Mouse (Mus musculus) G1E (cell line): Measurements from ENCODE around the gene Hoxd13. TPM values are rescaled to one million over a fixed set of nuclear protein-coding genes. Genes with fewer than 3 reads are reported as not detected.

Source experiments
- ATAC-seq: 2 replicates; pipeline ENCODE4 v1.8.0; 2016; ENCODE audit warnings: mild to moderate bottlenecking; ENCODE audit not compliant: insufficient number of reproducible peaks, poor library complexity, low FRiP score, severe bottlenecking; ENCODE audit errors: extremely low read depth
- DNase-seq: peaks from one replicate; pipeline ENCODE4 v3.0.0; 2012; ENCODE audit warnings: low spot score
- H3K27me3 ChIP-seq: 2 replicates; pipeline ENCODE4 v1.6.1; 2012; ENCODE audit warnings: mild to moderate bottlenecking, low read length, inconsistent platforms; ENCODE audit not compliant: insufficient read depth
- H3K36me3 ChIP-seq: replicated peaks from 2 replicates; pipeline ENCODE3; 2012; ENCODE audit warnings: mild to moderate bottlenecking, inconsistent platforms
- H3K4me1 ChIP-seq: 2 replicates; pipeline ENCODE4 v1.6.1; 2012; ENCODE audit warnings: low read depth, low read length, inconsistent platforms, mixed read lengths; ENCODE audit not compliant: insufficient read depth
- H3K4me3 ChIP-seq: 2 replicates; pipeline ENCODE4 v1.5.1; 2012; ENCODE audit warnings: low read depth, mild to moderate bottlenecking, inconsistent platforms, low read length, moderate library complexity, mixed read lengths
- H3K9me3 ChIP-seq: replicated peaks from 2 replicates; pipeline ENCODE4 v1.6.1; 2012; ENCODE audit warnings: inconsistent platforms
- CTCF ChIP-seq: IDR thresholded peaks from 2 replicates; pipeline ENCODE4 v1.5.1; 2012; ENCODE audit warnings: low read depth, low read length, inconsistent platforms, mixed read lengths
- GATA1 ChIP-seq: IDR thresholded peaks from 2 replicates; pipeline ENCODE4 v1.6.1; 2012; ENCODE audit warnings: borderline replicate concordance, low read length, inconsistent platforms, mixed read lengths
- GATA2 ChIP-seq: IDR thresholded peaks from 2 replicates; pipeline ENCODE4 v1.6.1; 2012; ENCODE audit warnings: low read depth, low read length, inconsistent platforms, borderline replicate concordance
- POLR2AphosphoS5 ChIP-seq: IDR thresholded peaks from 2 replicates; pipeline ENCODE4 v1.6.1; 2012; ENCODE audit warnings: low read depth, low read length, inconsistent platforms; ENCODE audit not compliant: insufficient replicate concordance
- TAL1 ChIP-seq: conservative IDR thresholded peaks from 2 replicates; pipeline ENCODE4 v1.6.1; 2012; ENCODE audit warnings: low read depth, low read length, inconsistent platforms, mixed read lengths
- polyA plus RNA-seq: library from polyadenylated mRNA; stranded (reverse); fragments of >175 nt; gene quantifications from 2 replicates; pipeline ENCODE4 v1.2.3, GENCODE M21; 2012
- total RNA-seq, 2 experiments: library from RNA; stranded (forward) in 1 of 2; stranded (reverse) in 1 of 2; fragments of 200-1000 nt in 1 of 2; fragments of >200 nt in 1 of 2; fragmentation: Nextera tagmentation in 1 of 2; gene quantifications; 2 replicates each; pipeline ENCODE4 v1.2.3; 2014 to 2017

The Hoxd13 gene
- total and polyA plus RNA-seq, 3 experiments = 0.05 TPM; not detected in 2

- peaks cover 36% of the 10 kb centered on the region for H3K27me3 ChIP-seq
- ATAC-seq = no peak
These were observed 11.5 kb downstream of the Hoxd13 start for GRCm38 (mm10) chr2:74679596-74679971.

DNA sequence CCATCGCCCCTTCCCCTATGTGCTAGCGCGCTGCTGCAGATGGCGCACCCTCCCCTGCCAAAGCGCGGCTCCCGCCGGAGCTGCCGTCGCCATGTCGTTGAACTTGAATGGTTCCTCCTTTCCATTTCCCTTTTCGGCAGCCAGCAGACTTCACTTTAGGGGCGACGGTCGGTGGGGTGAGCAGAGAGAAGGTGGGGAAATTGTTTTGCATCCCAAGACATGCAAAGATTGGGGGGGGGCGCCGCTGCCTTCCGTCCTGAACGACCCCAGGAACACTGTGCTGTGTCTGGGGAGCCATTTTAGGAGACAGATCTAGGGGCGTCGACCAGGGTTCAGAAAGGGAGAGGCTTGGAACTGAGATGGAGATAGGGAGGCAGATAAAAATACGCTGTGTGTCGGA is 11.9 kb downstream of the Hoxd13 start:
- ATAC-seq (no peak), DNase-seq (no peak)
- no peak for TF ChIP-seq GATA1
- TF ChIP-seq CTCF = no peak
- TF ChIP-seq TAL1 = no peak
- TF ChIP-seq GATA2 = no peak
- no peak for TF ChIP-seq POLR2AphosphoS5
- no peak overlapping the region for H3K4me3 ChIP-seq
- H3K9me3 ChIP-seq = peaks cover 23% of the 10 kb centered on the region
- H3K27me3 ChIP-seq = peaks cover 36% of the 10 kb centered on the region
- H3K4me1 ChIP-seq = no peaks in the 10 kb centered on the region
- H3K36me3 ChIP-seq = no peaks in the 10 kb centered on the region

More at GRCm38 (mm10) chr2:74679596-74679971, 11.5 kb downstream of the Hoxd13 start:
- TF ChIP-seq CTCF = no peak
- TF ChIP-seq GATA1 = no peak
- TF ChIP-seq GATA2 = no peak
- TF ChIP-seq TAL1 = no peak
- TF ChIP-seq POLR2AphosphoS5 = no peak
- H3K4me1 ChIP-seq = no peaks in the 10 kb centered on the region
- DNase-seq = no peak
- no peaks in the 10 kb centered on the region for H3K36me3 ChIP-seq
- H3K9me3 ChIP-seq = peaks cover 23% of the 10 kb centered on the region
- no peak overlapping the region for H3K4me3 ChIP-seq

GRCm38 (mm10) chr2:74680561-74681398 is 12.7 kb downstream of the Hoxd13 start:
- peaks cover 28% of the 10 kb centered on the region for H3K27me3 ChIP-seq

DNA sequence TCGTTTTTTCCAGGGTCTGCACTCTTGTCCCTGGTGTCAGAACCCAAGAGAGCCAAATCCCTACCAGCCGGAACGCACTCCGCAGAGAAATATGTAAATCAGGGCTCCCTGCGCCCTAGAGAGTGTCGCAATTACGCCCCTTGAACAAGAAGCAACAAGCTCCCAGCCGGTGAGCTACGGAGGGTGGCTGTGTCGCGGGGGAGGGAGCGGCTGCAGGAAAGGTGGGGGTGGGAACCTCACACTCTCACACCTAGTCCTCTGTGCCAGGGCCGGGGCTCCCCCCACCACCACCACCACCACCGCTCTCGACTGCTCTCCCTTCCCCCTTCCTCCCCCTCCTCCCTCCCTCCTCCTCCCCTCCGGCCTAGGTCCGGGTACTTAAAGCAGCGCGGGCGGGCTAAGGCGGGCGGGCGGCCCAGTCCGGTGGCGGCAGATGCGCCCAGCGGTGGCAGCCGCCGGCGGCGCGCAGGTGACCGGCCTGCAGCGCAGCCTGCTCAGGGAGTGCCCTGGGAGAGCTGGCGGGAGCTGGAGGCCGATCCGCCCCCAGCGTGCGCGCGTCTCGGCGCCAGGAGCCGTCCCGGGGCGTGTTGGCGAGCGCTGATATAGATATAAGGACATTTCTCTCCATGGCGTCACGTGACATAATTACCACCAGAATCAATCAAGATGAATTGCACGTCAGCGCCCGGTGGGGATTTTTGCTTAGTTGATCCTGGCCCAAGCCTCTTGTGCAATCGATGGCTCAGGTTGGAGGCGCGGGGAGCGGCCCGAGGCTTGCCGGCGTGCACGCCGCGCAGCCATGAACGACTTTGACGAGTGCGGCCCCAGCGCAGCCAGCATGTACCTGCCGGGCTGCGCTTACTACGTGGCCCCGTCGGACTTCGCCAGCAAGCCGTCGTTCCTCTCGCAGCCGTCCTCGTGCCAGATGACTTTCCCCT is 13.8 kb downstream of the Hoxd13 start:
- Histone ChIP-seq H3K4me1 (no peaks in the 10 kb centered on the region), H3K36me3 (no peaks in the 10 kb centered on the region), H3K27me3 (peaks cover 24% of the 10 kb centered on the region), H3K9me3 (peaks cover 23% of the 10 kb centered on the region), H3K4me3 (no peak overlapping the region; the same call in 1 of the 2 replicates)
- TF ChIP-seq POLR2AphosphoS5 (no peak), GATA1 (no peak), CTCF (no peak), GATA2 (no peak), TAL1 (no peak)
- DNase-seq (no peak), ATAC-seq (no peak)

More at GRCm38 (mm10) chr2:74680561-74681398, 12.7 kb downstream of the Hoxd13 start:
- no peak for DNase-seq
- no peaks in the 10 kb centered on the region for H3K36me3 ChIP-seq
- TF ChIP-seq POLR2AphosphoS5 (no peak), GATA2 (no peak), CTCF (no peak), TAL1 (no peak), GATA1 (no peak)
- ATAC-seq = no peak
- H3K4me1 ChIP-seq = no peaks in the 10 kb centered on the region
- H3K4me3 ChIP-seq = no peak overlapping the region
- H3K9me3 ChIP-seq = peaks cover 23% of the 10 kb centered on the region

- Histone ChIP-seq H3K4me1 (no peaks in the 10 kb centered on the region), H3K27me3 (peaks cover 33% of the 10 kb centered on the region), H3K4me3 (no peak overlapping the region; the same call in 1 of the 2 replicates), H3K36me3 (no peaks in the 10 kb centered on the region), H3K9me3 (peaks cover 23% of the 10 kb centered on the region)
- no peak for DNase-seq
- TF ChIP-seq POLR2AphosphoS5 (no peak), TAL1 (no peak), GATA1 (no peak), CTCF (no peak), GATA2 (no peak)
- no peak for ATAC-seq
These were observed 14.7 kb downstream of the Hoxd13 start for GRCm38 (mm10) chr2:74682796-74683195.
